Mouse (Mus musculus) embryonic facial prominence, embryonic 10.5 days (tissue): ENCODE results near the gene Sparcl1. TPM values are rescaled to one million over a fixed set of nuclear protein-coding genes. Genes with fewer than 3 reads are reported as not detected.

Source experiments
- DNase-seq: peaks from one replicate; pipeline ENCODE4 v3.0.0-alpha.2; 2017; ENCODE audit warnings: low spot score
- H3K27ac ChIP-seq: fragments of 300-500 bp; sonication (generic); replicated peaks from 2 replicates; pipeline ENCODE4 v1.5.1; 2016; ENCODE audit warnings: mild to moderate bottlenecking
- H3K27me3 ChIP-seq: fragments of 300-500 bp; sonication (generic); replicated peaks from 2 replicates; pipeline ENCODE4 v1.6.1; 2016; ENCODE audit warnings: low read depth, mild to moderate bottlenecking; ENCODE audit not compliant: poor library complexity, severe bottlenecking
- H3K36me3 ChIP-seq: fragments of 300-500 bp; sonication (generic); replicated peaks from 2 replicates; pipeline ENCODE4 v1.6.1; 2016; ENCODE audit warnings: mild to moderate bottlenecking, moderate library complexity
- H3K4me1 ChIP-seq: fragments of 300-500 bp; sonication (generic); 2 replicates; pipeline ENCODE4 v1.6.1; 2016
- H3K4me3 ChIP-seq: fragments of 300-500 bp; sonication (generic); 2 replicates; pipeline ENCODE4 v1.5.1; 2016; ENCODE audit warnings: mild to moderate bottlenecking, moderate library complexity
- H3K9me3 ChIP-seq: fragments of 300-500 bp; sonication (generic); 2 replicates; pipeline ENCODE4 v1.6.1; 2016; ENCODE audit warnings: mild to moderate bottlenecking
- WGBS: fragments of 180-500 bp; shearing (Covaris S2); methylation state at CpG from one replicate; pipeline ENCODE4 v1.1.7; 2016; 5-methylcytosine and 5-hydroxymethylcytosine counted together
- polyA plus RNA-seq: library from polyadenylated mRNA; unstranded; fragments of >200 nt; fragmentation: Nextera tagmentation; extraction: Ambion mirVana; gene quantifications from 2 replicates; pipeline ENCODE4 v1.2.1, GENCODE M21; 2016

Sparcl1 gene
- polyA plus RNA-seq, 1 experiment from 2014 or later: 28.3 TPM

DNA sequence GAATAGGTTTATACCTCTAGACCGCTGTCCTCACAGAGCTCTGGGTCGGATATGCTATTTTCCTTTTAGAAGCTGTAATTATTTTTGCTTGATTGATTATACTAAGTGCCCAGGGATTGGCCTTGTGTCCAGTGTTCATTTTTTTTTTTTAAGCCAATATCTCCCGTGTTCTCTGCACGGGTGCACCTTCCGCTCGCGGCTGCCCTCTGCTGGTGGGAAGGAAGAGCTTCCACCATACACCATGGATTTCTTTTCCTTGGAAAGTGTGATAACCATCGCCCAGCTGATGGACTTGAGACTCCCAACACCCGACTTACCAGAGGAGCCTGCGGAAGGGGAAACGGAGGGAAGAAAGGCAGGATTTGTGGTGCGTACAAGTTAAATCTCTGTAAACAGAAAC is 39.1 kb downstream of the Sparcl1 start:
- Histone ChIP-seq H3K4me1 (peaks cover 24% of the 10 kb centered on the region), H3K4me3 (no peak overlapping the region), H3K36me3 (no peaks in the 10 kb centered on the region), H3K9me3 (no peaks in the 10 kb centered on the region), H3K27ac (no peak overlapping the region), H3K27me3 (0 out of 2 replicates have a peak, but pooled peaks cover 7% of the 10 kb centered on the region)
- 34% methylated on average over 12 of the region's 12 CpGs for WGBS
- peak; percentile 77 for DNase-seq

DNA sequence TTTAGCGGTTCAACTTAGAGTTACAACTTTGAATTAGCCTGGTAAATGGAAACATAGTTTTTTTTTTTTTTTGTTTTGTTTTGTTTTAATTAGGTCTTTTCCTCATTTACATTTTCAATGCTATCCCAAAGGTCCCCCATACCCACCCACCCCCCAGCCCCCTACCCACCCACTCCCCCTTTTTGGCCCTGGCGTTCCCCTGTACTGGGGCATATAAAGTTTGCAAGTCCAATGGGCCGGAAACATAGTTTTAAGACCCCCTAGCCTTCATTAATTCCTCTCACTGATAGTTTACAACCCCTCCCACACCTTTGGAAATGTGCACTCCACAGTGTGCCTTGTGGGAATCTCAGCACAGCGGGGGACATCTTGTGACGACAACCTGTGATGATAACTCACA is 39.9 kb downstream of the Sparcl1 start:
- H3K27me3 ChIP-seq: 0 out of 2 replicates have a peak, but pooled peaks cover 7% of the 10 kb centered on the region
- DNase-seq: no peak
- no peaks in the 10 kb centered on the region for H3K36me3 ChIP-seq
- H3K4me3 ChIP-seq: no peak overlapping the region
- WGBS: 85% methylated on average over 5 of the region's 5 CpGs
- H3K27ac ChIP-seq: 0 out of 2 replicates have a peak overlapping the region, but pooled peaks have one; percentile 85
- no peaks in the 10 kb centered on the region for H3K9me3 ChIP-seq
- H3K4me1 ChIP-seq: peaks cover 24% of the 10 kb centered on the region

DNA sequence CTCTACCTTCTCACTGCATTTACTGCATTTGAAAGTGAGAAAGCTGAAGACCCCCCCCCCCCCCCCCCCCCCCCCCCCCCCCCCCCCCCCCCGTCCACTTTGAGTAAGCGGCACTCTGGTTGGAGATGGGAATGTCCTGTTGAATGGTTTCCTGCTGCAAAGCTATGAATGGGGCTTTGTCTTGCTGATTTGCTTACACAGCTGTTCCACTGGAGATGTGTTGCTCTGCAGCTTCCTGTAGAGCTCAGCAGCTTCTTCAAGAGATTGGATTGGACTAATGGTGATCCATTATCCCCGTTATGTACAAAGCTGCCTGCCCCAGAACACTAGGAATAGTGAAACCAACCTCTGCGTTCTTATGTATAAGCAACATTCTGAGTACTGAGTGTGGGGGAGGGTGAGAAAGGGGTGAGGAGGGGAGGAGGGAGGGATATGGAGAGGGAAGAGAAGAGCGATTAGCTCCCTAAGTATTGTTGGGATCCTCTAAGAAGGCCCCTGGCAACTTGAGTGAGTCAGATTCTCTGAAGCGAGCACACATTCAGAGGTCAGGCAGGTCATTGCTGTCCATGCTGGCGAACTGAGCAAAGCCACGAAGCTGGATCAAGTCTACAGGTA is 41.2 kb downstream of the Sparcl1 start:
- DNase-seq: peak; percentile 61
- no peaks in the 10 kb centered on the region for H3K36me3 ChIP-seq
- 5% methylated on average over 8 of the region's 8 CpGs for WGBS
- peak overlapping the region; percentile 20 for H3K4me3 ChIP-seq
- no peaks in the 10 kb centered on the region for H3K9me3 ChIP-seq
- H3K27me3 ChIP-seq: 0 out of 2 replicates have a peak, but pooled peaks cover 7% of the 10 kb centered on the region
- H3K27ac ChIP-seq: peak overlapping the region; percentile 85
- H3K4me1 ChIP-seq: peaks cover 24% of the 10 kb centered on the region

DNA sequence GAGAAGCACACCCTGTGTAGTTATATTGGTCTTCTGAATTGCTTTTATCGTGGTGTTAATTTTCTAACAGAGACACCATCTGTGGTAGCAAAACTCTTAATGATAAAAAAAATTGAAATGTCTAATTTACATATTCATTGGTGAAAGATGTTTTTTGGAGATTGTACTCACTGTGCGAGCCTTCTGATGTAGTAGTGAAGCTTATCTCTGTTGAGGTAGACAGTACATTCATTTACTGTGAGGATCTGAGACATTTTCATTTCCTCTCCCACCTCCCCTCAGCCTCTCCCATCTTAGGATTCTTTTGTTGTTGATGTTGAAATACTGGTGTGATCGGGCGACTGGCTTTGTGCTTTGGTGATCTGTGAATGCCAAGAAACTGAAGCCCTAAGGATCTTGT is 42.5 kb downstream of the Sparcl1 start:
- Histone ChIP-seq H3K36me3 (no peaks in the 10 kb centered on the region), H3K4me1 (peaks cover 19% of the 10 kb centered on the region), H3K9me3 (no peaks in the 10 kb centered on the region), H3K4me3 (no peak overlapping the region), H3K27me3 (no peaks in the 10 kb centered on the region), H3K27ac (peak overlapping the region; percentile 65; the same call in 1 of the 2 replicates)
- DNase-seq: no peak
- 77% methylated on average over 4 of the region's 4 CpGs for WGBS

DNA sequence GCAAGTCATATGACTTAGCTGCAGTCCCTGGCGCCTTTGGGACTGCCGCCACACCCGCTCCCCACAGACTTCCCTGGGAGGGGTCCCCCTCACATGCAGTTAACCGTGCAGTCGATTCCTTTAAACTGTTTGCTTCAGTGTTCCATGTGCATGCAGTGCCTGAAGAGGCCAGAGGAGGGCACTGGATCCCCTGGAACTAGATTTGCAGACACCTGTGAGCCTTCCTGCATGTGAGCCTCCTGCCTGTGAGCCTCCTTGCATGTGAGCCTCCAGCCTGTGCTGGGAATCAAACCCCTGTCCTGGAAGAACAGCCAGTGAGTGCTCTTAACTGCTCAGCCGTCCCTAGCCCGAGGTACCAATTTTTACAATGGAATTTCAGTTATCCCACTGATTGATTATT is 44.8 kb downstream of the Sparcl1 start:
- whole genome bisulfite sequencing: 93% methylated on average over 7 of the region's 7 CpGs
- H3K36me3 ChIP-seq: peaks cover 14% of the 10 kb centered on the region
- no peak overlapping the region for H3K27ac ChIP-seq
- H3K27me3 ChIP-seq: no peaks in the 10 kb centered on the region
- H3K4me1 ChIP-seq: peaks cover 19% of the 10 kb centered on the region
- peak; percentile 51 for DNase-seq
- H3K4me3 ChIP-seq: no peak overlapping the region
- H3K9me3 ChIP-seq: no peaks in the 10 kb centered on the region

DNA sequence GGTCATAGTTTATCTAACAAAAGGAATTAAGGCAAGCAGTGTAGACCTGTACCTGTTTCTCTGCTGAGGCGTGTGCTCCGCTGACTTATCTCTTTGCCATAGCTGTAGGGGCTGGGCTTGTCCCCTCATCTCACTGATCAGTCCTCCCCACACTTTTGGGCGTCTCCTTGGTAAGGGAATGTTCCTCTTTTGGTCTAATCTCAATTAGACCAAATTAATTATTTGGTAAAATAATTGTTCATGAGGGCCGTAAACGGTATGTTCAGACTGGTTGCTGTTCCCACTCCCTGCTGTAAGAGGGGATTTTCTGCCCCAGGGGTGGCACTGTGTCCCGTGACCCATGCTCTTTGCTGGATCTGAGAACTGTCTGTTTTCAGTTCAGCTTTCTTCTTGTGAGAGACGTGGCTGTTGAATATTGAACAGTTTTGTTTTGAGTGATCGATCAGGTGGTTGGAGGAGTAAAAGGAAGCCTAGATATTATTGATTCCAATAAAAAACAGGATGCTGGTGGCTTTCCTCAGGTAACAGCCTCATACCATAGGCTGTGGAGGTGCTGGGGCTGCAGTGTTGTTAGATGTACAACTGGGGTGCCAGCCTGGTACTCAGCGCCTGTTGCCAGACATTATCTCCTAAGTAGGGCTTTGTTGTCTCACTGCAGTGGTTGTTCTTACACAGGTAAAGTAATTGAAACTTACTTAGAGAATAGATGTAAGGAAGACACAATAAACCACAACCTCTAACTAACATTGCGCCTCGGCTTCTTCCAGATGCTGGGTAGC is 50.6 kb downstream of the Sparcl1 start:
- no peak overlapping the region for H3K27ac ChIP-seq
- WGBS: 92% methylated on average over 11 of the region's 11 CpGs
- no peak for DNase-seq
- no peaks in the 10 kb centered on the region for H3K9me3 ChIP-seq
- no peak overlapping the region for H3K4me3 ChIP-seq
- H3K4me1 ChIP-seq: no peaks in the 10 kb centered on the region
- H3K27me3 ChIP-seq: no peaks in the 10 kb centered on the region
- peaks cover 71% of the 10 kb centered on the region for H3K36me3 ChIP-seq

DNA sequence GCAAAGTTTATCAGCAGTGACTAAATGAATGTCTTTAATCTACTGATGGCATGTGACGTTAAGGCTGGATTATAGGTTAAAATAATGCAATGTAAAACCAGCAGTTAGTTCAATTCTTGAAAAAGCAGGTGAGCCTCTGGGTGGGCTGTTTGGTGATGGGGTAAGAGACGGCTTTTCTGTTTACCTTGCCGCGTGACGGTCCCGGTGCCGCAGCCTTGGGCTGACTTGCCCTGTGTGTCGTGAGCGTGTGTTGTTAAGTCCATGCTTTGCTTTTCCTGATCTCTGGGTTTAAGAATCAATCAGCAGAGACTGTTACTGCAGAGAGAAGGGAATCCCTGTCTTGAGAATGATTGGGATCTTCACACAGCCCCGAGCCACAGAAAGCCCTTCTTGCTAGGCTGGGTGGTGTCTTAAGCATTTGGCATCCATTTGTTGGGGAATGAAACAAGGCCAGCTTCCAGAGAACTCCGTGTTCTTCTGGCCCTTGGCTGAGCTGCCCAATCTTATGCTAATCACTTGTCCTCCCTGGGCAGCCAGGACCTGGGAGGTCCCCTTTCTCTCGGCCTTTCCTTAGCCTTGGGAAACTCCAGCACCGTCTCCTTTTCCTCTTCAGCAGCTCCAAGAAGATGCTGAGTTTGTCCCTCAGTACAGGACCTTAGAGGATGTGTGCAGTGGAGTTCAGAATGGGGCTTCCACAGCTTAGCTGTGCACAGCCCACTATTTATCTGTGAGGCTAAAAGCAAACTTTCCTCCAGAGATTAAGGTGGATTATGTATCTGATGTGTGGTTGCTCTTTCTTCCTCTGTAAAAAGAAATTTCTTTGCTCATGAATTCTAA is 51.4 kb downstream of the Sparcl1 start:
- H3K4me1 ChIP-seq: no peaks in the 10 kb centered on the region
- H3K4me3 ChIP-seq: no peak overlapping the region
- WGBS: 80% methylated on average over 13 of the region's 13 CpGs
- DNase-seq: no peak
- H3K36me3 ChIP-seq: peaks cover 74% of the 10 kb centered on the region
- no peaks in the 10 kb centered on the region for H3K9me3 ChIP-seq
- H3K27ac ChIP-seq: no peak overlapping the region
- no peaks in the 10 kb centered on the region for H3K27me3 ChIP-seq

DNA sequence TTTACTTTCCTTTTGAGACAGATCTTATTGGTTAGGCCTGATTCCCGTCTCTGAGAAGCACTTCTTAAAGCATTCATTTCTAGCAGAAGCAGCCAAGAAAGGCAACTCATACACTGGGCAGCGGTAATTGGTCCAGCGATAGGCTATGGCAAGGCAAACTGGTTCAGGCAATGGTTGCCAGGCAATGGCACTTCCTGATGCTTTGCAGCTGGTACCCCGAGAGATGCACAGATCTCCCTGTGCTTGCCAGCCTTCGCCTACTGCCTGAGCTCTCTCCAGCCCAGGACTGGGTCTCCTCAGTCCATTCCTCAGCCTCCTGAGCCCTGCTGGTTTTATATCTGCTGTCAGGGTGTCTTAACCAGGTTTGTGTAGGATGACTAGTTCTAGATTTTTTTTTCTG is 53.1 kb downstream of the Sparcl1 start:
- H3K36me3 ChIP-seq: peaks cover 80% of the 10 kb centered on the region
- H3K4me3 ChIP-seq: no peak overlapping the region
- 90% methylated on average over 5 of the region's 5 CpGs for WGBS
- no peaks in the 10 kb centered on the region for H3K4me1 ChIP-seq
- DNase-seq: no peak
- no peaks in the 10 kb centered on the region for H3K9me3 ChIP-seq
- H3K27ac ChIP-seq: no peak overlapping the region
- no peaks in the 10 kb centered on the region for H3K27me3 ChIP-seq

DNA sequence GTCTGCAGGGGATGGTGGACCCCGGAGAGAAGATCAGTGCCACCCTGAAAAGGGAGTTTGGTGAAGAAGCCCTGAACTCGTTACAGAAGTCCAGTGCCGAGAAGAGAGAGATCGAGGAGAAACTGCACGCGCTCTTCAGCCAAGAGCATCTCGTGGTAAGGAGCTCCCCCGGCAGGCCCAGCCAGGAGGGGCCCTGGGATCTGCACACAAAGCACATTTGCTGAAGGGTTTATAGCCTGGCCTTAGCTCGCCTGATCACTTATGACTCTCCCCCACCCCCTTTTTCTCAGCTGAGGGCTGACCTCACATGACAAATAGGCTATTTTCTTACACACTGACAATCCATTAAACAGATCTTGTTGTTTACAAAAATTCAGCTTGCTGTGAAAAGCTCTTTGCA is 53.9 kb downstream of the Sparcl1 start:
- H3K4me1 ChIP-seq: no peaks in the 10 kb centered on the region
- no peak overlapping the region for H3K27ac ChIP-seq
- H3K4me3 ChIP-seq: no peak overlapping the region
- H3K9me3 ChIP-seq: no peaks in the 10 kb centered on the region
- H3K27me3 ChIP-seq: no peaks in the 10 kb centered on the region
- peaks cover 79% of the 10 kb centered on the region for H3K36me3 ChIP-seq
- 86% methylated on average over 9 of the region's 9 CpGs for WGBS
- DNase-seq: no peak

DNA sequence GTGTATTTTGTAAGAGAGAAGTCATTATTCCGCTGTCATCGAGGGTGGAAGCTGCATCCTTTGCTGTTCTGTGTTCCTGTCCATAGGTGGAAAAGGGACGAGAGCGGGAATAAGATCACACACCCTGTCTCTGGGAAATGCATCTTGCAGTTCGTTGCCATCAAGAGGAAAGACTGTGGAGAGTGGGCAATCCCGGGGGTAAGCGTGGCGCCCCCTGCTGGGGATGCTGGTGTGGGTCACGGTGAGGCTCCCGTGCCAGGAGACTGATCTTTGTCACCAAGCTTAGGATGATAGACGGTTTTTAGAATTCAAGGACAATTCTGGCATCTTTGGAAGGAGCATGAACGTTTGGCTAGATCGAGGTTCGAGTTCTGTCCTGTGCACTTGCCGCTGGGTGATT is 55.5 kb downstream of the Sparcl1 start:
- H3K27ac ChIP-seq: no peak overlapping the region
- H3K4me3 ChIP-seq: no peak overlapping the region
- H3K4me1 ChIP-seq: no peaks in the 10 kb centered on the region
- 64% methylated on average over 15 of the region's 15 CpGs for WGBS
- peak; percentile 67 for DNase-seq
- peaks cover 66% of the 10 kb centered on the region for H3K36me3 ChIP-seq
- no peaks in the 10 kb centered on the region for H3K9me3 ChIP-seq
- no peaks in the 10 kb centered on the region for H3K27me3 ChIP-seq

DNA sequence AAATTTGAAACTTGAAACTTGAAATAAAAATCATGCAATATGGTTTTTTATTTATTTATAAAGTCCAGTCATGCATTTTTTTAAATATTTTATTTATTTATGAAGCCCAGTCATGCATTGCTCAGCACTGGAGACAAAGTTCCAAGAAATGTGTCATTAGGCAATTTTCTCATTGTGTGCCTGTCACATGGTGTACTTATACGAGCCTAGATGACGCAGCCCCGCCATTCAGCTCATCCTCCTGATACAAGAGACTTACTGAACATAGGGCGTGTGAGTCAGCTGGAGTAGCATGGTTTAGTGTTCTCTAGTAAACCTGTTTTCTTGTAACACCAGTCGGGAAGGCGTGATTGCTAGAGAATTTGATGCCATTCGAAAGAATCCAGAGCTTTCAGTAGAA is 57.2 kb downstream of the Sparcl1 start:
- DNase-seq: no peak
- no peaks in the 10 kb centered on the region for H3K27me3 ChIP-seq
- no peak overlapping the region for H3K4me3 ChIP-seq
- 85% methylated on average over 7 of the region's 7 CpGs for WGBS
- H3K27ac ChIP-seq: no peak overlapping the region
- no peaks in the 10 kb centered on the region for H3K4me1 ChIP-seq
- H3K36me3 ChIP-seq: peaks cover 66% of the 10 kb centered on the region
- no peaks in the 10 kb centered on the region for H3K9me3 ChIP-seq

DNA sequence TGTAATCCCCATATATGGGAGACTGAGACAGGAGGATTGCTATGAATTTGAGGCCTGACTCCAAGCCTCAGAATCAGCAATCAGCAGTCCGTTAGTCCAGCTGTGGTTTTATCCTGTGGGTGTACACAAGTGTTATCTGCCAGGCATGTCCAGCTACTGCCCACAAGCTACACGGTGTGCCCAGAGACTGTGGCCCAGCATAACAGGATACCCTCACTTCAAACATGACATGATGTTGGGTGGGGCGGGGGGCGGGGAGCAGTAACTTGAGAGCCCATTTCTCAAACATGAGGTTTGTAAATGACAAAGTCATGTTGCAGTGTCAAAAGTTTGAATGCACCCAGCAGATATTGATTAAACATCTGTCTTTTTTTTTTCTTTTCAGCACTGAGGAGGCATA is 57.7 kb downstream of the Sparcl1 start:
- H3K27me3 ChIP-seq: no peaks in the 10 kb centered on the region
- no peaks in the 10 kb centered on the region for H3K9me3 ChIP-seq
- no peaks in the 10 kb centered on the region for H3K4me1 ChIP-seq
- peaks cover 66% of the 10 kb centered on the region for H3K36me3 ChIP-seq
- no peak overlapping the region for H3K4me3 ChIP-seq
- 87% methylated on average over 4 of the region's 4 CpGs for WGBS
- no peak overlapping the region for H3K27ac ChIP-seq
- no peak for DNase-seq
